Mouse (Mus musculus) 416B (cell line): Measurements from ENCODE around the gene Tectb.
A peak's percentile ranks its signal among the peaks of the same experiment; 100 is the strongest.
"Not testable (repeated sequence)": the region's sequence is repeated elsewhere in the genome, so short reads cannot be mapped to it uniquely, and the experiment has no call there.

Source experiments
- DNase-seq: peaks from one replicate; pipeline ENCODE4 v3.0.0; 2011; ENCODE audit warnings: low read depth

Gene Tectb

GRCm38 (mm10) chr19:55165954-55166353 is 14.6 kb upstream of the Tectb start:
- DNase-seq, result no peak

DNA sequence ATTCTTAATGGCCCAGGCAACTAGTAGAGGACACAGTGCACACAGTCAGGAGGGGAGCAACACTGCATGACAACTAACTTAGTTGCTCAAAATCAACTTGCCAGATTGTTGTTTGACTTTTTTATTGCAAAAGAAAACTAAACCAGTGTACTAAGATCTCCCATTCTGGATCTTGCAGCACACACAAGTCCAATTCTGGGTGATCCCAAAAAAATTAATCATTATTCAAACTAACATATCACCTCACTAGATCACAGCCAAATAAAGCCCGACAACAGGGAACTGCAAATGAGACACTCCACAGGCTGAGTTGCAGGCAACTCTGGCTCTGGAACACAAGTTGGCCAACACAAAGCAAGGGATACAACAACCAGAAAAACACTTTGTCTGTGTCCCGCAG is 13.8 kb upstream of the Tectb start:
- DNase-seq, result no peak

DNA sequence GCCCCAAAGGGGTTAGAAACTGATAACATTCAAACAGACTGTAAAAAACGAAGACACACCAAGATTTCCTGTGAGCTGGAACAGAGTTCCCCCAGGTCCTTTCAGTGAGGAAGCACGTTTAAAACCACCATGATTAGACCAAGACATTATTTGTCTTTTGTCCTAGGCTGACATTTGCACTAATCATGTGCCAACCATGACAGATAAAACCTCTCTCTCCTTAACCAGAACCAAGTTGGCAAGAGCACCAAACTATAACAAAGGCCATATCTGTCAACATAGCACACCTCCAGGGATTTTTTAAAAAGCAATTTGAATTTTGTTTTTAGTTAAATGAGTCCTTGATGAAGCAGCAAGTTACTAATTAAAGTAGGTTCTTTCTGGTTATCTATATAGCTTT is 12.8 kb upstream of the Tectb start:
- DNase-seq, result no peak

- DNase-seq, result no peak
Observed at GRCm38 (mm10) chr19:55168360-55168759, 12.2 kb upstream of the Tectb start.

DNA sequence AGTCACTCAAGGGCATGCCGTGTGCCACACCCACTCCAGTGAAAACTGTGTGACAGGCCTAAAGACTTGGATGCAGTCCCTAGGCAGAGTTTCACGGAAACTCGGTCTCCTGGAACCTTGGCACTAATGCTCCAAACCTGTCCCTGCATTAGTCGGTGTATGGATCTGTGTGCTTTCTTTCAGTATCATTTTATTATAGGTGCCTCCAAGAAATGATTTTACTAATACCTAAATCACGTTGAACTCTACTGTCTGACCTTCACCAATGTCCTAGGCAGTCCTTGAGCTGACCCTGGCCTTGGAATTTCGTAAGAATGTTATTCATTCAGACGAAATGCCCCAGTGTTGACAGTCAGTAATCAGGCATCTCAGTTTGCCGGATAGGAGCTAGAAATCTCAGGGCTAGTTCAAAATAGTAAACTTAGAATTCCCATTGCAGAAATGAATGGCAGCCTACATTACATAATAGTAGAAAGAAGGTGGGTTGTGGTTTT is 11.2 kb upstream of the Tectb start:
- DNase-seq, result not testable (repeated sequence)

- DNase-seq, result no peak
Observed at GRCm38 (mm10) chr19:55170399-55170798, 10.1 kb upstream of the Tectb start.

DNA sequence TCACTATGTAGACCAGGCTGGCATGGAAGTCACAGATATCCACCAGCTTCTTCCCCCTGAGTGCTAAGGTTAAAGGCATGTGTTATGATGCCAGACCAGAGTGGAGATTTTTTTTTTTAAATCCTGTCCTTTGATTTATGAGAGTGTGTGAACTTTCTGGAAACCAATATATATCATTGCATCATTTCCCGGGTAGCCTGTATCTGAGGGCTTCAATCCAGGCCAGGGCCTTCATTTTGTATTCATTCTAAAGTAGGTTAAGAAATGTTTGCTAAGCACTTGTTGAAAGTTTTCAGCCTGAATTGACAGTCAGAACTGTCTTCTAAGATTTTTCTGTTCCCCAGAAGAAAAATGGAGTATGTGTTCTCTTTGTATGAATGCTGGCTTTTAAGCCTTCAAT is 8.9 kb upstream of the Tectb start:
- DNase-seq, result no peak

- DNase-seq, result no peak
Observed at GRCm38 (mm10) chr19:55177143-55177542, 3.4 kb upstream of the Tectb start.

DNA sequence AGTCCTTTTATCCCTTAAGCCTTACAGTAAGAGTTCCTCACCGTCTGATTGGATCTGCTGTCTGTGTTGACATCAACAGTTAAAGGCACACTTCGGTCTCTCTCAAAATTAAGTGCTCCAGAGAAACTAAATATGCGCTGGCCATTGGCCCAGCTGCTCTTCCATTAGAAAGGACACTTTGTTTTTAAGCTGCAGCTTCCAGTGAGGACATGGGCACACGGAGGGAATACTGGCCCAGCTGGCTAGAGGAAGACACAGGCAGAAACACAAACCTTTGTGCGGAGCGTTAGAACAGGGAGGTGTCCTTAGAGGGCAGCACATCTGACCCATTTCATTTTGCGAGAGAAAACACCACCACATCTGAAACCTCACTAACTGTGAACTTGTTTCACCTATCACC is 3.9 kb downstream of the Tectb start:
- DNase-seq, result no peak

GRCm38 (mm10) chr19:55185074-55185473 is 4.5 kb downstream of the Tectb start:
- no peak for DNase-seq

- DNase-seq, result no peak
Observed at GRCm38 (mm10) chr19:55185651-55186050, 5.1 kb downstream of the Tectb start.

DNA sequence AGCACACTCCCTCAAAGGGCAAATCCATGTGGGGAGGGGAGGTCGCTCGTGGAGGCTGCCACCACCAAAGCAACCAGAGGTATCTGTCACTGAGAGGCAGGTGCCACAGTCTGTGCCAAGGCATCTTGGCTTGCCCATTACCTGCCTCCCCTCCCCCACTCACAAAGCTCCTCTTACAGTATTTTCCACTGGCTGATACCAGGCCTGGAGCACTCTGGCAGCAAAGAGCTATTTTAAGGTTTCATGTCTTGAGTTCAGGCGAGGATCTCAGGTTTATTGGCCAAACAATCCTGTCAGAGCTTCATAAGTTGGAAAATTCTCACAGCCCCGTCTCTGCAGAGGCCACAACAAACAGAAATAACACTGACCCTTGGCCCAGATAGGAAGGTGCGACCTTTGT is 9.5 kb downstream of the Tectb start:
- DNase-seq, result no peak

DNA sequence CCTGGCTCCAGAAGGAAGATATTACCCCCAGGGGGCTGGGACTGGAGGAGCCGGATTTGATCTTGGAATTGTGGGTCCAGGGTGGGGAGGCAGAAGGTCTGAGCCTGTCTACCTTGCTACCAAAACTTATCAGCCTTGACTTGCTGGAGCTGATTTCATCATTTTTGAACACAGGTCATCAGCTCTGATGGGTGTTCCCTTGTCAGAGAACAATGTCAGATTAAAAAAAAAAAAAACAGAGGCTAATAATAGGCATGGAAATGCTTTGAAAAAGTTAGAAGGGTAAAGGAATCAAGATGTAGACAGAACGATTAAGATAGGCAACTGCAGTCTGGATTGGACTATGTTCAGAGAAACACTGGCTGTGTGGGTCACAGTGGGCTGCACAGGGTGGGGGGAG is 11.1 kb downstream of the Tectb start:
- no peak for DNase-seq

DNA sequence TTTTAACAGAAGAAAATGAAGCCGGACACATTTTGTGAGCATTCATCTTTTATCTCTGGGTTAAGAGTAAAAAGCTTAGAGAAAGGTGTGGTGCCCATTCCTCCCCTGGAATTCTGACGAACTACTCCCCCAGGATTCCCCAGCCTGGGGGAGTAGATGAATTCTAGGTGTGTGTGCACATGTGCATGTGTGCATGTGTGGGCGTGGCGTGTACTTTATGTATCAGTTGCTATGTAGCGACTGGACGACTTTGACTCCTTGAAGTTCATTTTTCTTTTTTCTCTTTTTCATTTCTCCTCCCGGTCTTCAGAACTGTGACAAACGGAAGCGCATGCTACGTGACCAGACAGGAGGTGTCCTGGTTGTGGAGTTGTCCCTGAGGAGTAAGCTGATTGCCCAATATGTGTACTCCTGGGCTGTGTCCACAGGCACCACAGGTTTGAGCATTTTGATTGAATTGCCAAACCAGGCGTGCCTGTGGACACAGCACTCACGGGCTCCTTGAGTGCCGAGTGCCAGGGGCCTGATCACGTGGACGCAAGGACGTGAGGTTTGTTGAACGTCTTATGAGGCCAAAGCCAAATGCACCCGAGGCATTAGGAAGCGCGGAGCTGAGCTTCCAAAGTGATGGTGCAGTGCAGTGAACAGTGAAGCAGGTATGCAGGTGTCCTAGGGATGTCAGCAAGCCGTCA is 11.9 kb downstream of the Tectb start:
- DNase-seq, result no peak

- no peak for DNase-seq
Observed at GRCm38 (mm10) chr19:55193717-55194394, 13.3 kb downstream of the Tectb start.

GRCm38 (mm10) chr19:55194520-55195170 is 14.1 kb downstream of the Tectb start:
- DNase-seq, result no peak

GRCm38 (mm10) chr19:55195574-55195973 is 15.0 kb downstream of the Tectb start:
- DNase-seq, result no peak

DNA sequence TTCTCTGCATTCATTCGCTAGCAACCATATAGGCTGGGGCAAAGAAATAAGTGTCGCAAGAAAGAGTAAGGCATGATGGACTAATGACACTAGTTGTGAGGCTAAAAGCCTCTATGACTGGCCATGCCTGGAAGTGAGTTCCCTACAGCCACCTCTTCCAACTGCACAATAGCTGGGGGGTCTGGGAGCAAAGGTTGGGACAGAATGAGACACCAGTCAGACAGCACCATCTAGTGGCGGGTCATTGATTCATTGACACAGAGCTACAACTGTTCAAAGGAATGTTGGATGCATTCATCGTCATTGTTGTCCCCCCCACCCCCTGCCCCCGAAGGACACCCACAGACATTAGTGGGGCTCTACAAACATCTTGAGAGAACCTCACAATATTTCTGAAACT is 17.8 kb downstream of the Tectb start:
- peak; percentile 41 for DNase-seq

DNA sequence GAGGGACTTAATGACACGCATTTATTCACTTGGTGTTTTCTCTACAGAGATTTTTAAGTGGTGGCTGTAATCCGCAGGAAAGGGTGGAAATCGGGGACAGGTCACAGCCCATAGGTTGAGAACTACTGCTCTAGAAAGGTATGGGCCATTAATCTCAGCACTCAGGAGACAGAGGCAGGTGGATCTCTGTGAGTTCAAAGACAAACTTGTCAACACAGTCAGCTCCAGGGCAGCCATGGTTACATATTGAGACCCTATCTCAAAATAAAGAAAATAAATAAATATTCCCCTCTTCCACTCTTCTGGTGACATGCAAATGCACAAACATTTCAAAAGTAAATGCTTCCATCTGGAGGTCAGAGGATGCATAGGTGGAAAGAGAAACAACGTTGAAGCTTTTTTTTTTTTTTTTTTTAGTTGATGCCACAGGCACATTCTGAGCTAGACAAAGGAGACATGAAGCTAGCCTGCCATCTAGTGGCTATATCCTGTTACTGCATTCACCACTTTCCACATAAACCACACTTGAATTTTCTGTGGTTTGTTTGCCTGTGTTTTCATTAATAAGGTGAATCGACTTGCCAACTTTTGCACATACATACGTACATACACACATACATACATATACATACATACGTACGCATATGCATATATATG is 26.1 kb downstream of the Tectb start:
- peak; percentile 79 for DNase-seq

GRCm38 (mm10) chr19:55207205-55207604 is 26.7 kb downstream of the Tectb start:
- DNase-seq, result no peak

- no peak for DNase-seq
Observed at GRCm38 (mm10) chr19:55207746-55208538, 27.4 kb downstream of the Tectb start.

DNA sequence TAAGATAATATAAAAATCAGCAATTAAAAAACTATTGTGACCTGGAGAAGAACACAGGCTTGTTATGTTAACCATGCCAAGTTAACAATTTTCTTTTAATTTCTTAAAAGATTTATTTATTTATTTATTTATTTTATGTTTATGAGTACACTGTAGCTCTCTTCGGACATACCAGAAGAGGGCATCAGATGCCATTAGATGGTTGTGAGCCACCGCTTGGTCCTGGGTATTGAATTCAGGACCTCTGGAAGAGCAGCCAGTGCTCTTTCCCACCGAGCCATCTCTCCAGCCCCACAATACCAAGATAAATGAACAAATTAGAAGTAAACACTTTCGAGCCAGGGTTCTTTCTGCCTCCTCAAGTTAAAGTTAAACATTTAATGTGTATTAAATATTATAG is 28.1 kb downstream of the Tectb start:
- peak; percentile 45 for DNase-seq
